Mouse (Mus musculus): ENCODE data around the gene Gstp3. TPM values are rescaled to one million over a fixed set of nuclear protein-coding genes. Genes with fewer than 3 reads are reported as not detected.
"Not testable (repeated sequence)": the region's sequence is repeated elsewhere in the genome, so short reads cannot be mapped to it uniquely, and the experiment has no call there.

Gstp3 gene
- total and polyA plus RNA-seq, 3 experiments, result 9.3 to 38.1 (median 24.6) TPM

GRCm38 (mm10) chr19:4060899-4061465 is 1.6 kb upstream of the Gstp3 start:
- no peaks in the 10 kb centered on the region for H3K27me3 ChIP-seq (ENCODE audit: insufficient read depth, low read length)
- no peak for TF ChIP-seq GATA1 (IDR thresholded peaks at IDR 0.05; ENCODE audit: borderline replicate concordance, low read length)
- H3K9me3 ChIP-seq (replicated peaks), result no peaks in the 10 kb centered on the region
- DNase-seq (ENCODE audit: low spot score), result no peak
- ATAC-seq (ENCODE audit: extremely low read depth, insufficient number of reproducible peaks, low FRiP score, poor library complexity, severe bottlenecking), result no peak
- peaks cover 28% of the 10 kb centered on the region for H3K4me1 ChIP-seq (ENCODE audit: insufficient read depth, low read depth, low read length)
- no peak overlapping the region for H3K4me3 ChIP-seq (ENCODE audit: low read depth, low read length)
- peaks cover 10% of the 10 kb centered on the region for H3K36me3 ChIP-seq (replicated peaks)

GRCm38 (mm10) chr19:4060044-4060898 is 902 bp upstream of the Gstp3 start:
- not testable (repeated sequence) for H3K27me3 ChIP-seq (ENCODE audit: insufficient read depth, low read length); H3K9me3 ChIP-seq (replicated peaks); H3K4me3 ChIP-seq (ENCODE audit: low read depth, low read length); ATAC-seq (ENCODE audit: extremely low read depth, insufficient number of reproducible peaks, low FRiP score, poor library complexity, severe bottlenecking); DNase-seq (ENCODE audit: low spot score)
- Histone ChIP-seq H3K36me3 (replicated peaks) (peaks cover 11% of the 10 kb centered on the region), H3K4me1 (ENCODE audit: insufficient read depth, low read depth, low read length) (peaks cover 28% of the 10 kb centered on the region)

GRCm38 (mm10) chr19:4058581-4058980 is 788 bp downstream of the Gstp3 start:
- ATAC-seq (ENCODE audit: extremely low read depth, insufficient number of reproducible peaks, low FRiP score, poor library complexity, severe bottlenecking) (no peak), DNase-seq (ENCODE audit: low spot score) (no peak)
- Histone ChIP-seq H3K4me3 (ENCODE audit: low read depth, low read length) (peak overlapping the region; percentile 68), H3K36me3 (replicated peaks) (peaks cover 12% of the 10 kb centered on the region), H3K9me3 (replicated peaks) (no peaks in the 10 kb centered on the region), H3K27me3 (ENCODE audit: insufficient read depth, low read length) (peaks cover 4% of the 10 kb centered on the region), H3K4me1 (ENCODE audit: insufficient read depth, low read depth, low read length) (peaks cover 28% of the 10 kb centered on the region)
- TF ChIP-seq GATA1 (IDR thresholded peaks at IDR 0.05; ENCODE audit: borderline replicate concordance, low read length), result no peak
- no peak for TF ChIP-seq TAL1 (conservative IDR thresholded peaks at IDR 0.05; ENCODE audit: low read depth, low read length)
- no peak for TF ChIP-seq POLR2AphosphoS5 (IDR thresholded peaks at IDR 0.05; ENCODE audit: insufficient replicate concordance, low read depth, low read length)
- no peak for TF ChIP-seq GATA2 (IDR thresholded peaks at IDR 0.05; ENCODE audit: borderline replicate concordance, low read depth, low read length)
- TF ChIP-seq CTCF (IDR thresholded peaks at IDR 0.05; ENCODE audit: low read depth, low read length), result no peak

- Histone ChIP-seq H3K27me3 (ENCODE audit: insufficient read depth, low read length) (peaks cover 4% of the 10 kb centered on the region), H3K4me3 (ENCODE audit: low read depth, low read length) (no peak overlapping the region), H3K4me1 (ENCODE audit: insufficient read depth, low read depth, low read length) (peaks cover 28% of the 10 kb centered on the region), H3K36me3 (replicated peaks) (peaks cover 12% of the 10 kb centered on the region), H3K9me3 (replicated peaks) (no peaks in the 10 kb centered on the region)
- DNase-seq (ENCODE audit: low spot score) (no peak), ATAC-seq (ENCODE audit: extremely low read depth, insufficient number of reproducible peaks, low FRiP score, poor library complexity, severe bottlenecking) (no peak)
- TF ChIP-seq POLR2AphosphoS5 (IDR thresholded peaks at IDR 0.05; ENCODE audit: insufficient replicate concordance, low read depth, low read length) (no peak), GATA1 (IDR thresholded peaks at IDR 0.05; ENCODE audit: borderline replicate concordance, low read length) (no peak), TAL1 (conservative IDR thresholded peaks at IDR 0.05; ENCODE audit: low read depth, low read length) (no peak), CTCF (IDR thresholded peaks at IDR 0.05; ENCODE audit: low read depth, low read length) (no peak), GATA2 (IDR thresholded peaks at IDR 0.05; ENCODE audit: borderline replicate concordance, low read depth, low read length) (no peak)
Measured at GRCm38 (mm10) chr19:4057962-4058361, 1.4 kb downstream of the Gstp3 start.

- Histone ChIP-seq H3K4me1 (ENCODE audit: insufficient read depth, low read depth, low read length) (peaks cover 28% of the 10 kb centered on the region), H3K27me3 (ENCODE audit: insufficient read depth, low read length) (peaks cover 4% of the 10 kb centered on the region), H3K4me3 (ENCODE audit: low read depth, low read length) (no peak overlapping the region), H3K9me3 (replicated peaks) (no peaks in the 10 kb centered on the region), H3K36me3 (replicated peaks) (peaks cover 12% of the 10 kb centered on the region)
- no peak for DNase-seq (ENCODE audit: low spot score)
- TF ChIP-seq TAL1 (conservative IDR thresholded peaks at IDR 0.05; ENCODE audit: low read depth, low read length) (no peak), CTCF (IDR thresholded peaks at IDR 0.05; ENCODE audit: low read depth, low read length) (no peak), GATA2 (IDR thresholded peaks at IDR 0.05; ENCODE audit: borderline replicate concordance, low read depth, low read length) (no peak), GATA1 (IDR thresholded peaks at IDR 0.05; ENCODE audit: borderline replicate concordance, low read length) (no peak), POLR2AphosphoS5 (IDR thresholded peaks at IDR 0.05; ENCODE audit: insufficient replicate concordance, low read depth, low read length) (no peak)
- no peak for ATAC-seq (ENCODE audit: extremely low read depth, insufficient number of reproducible peaks, low FRiP score, poor library complexity, severe bottlenecking)
Measured at GRCm38 (mm10) chr19:4057389-4057788, 2.0 kb downstream of the Gstp3 start.

GRCm38 (mm10) chr19:4056727-4057126 is 2.6 kb downstream of the Gstp3 start:
- DNase-seq (ENCODE audit: low spot score) (no peak), ATAC-seq (ENCODE audit: extremely low read depth, insufficient number of reproducible peaks, low FRiP score, poor library complexity, severe bottlenecking) (no peak)
- H3K27me3 ChIP-seq (ENCODE audit: insufficient read depth, low read length), result peaks cover 4% of the 10 kb centered on the region
- H3K36me3 ChIP-seq (replicated peaks), result peaks cover 12% of the 10 kb centered on the region
- TF ChIP-seq TAL1 (conservative IDR thresholded peaks at IDR 0.05; ENCODE audit: low read depth, low read length), result no peak
- no peak for TF ChIP-seq POLR2AphosphoS5 (IDR thresholded peaks at IDR 0.05; ENCODE audit: insufficient replicate concordance, low read depth, low read length)
- TF ChIP-seq GATA1 (IDR thresholded peaks at IDR 0.05; ENCODE audit: borderline replicate concordance, low read length), result no peak
- TF ChIP-seq CTCF (IDR thresholded peaks at IDR 0.05; ENCODE audit: low read depth, low read length), result no peak
- no peak for TF ChIP-seq GATA2 (IDR thresholded peaks at IDR 0.05; ENCODE audit: borderline replicate concordance, low read depth, low read length)
- H3K4me1 ChIP-seq (ENCODE audit: insufficient read depth, low read depth, low read length), result peaks cover 28% of the 10 kb centered on the region
- H3K4me3 ChIP-seq (ENCODE audit: low read depth, low read length), result no peak overlapping the region
- H3K9me3 ChIP-seq (replicated peaks), result no peaks in the 10 kb centered on the region

All from G1E (cell line).